Mouse (Mus musculus): ENCODE results near the gene Rpl24. TPM values are rescaled to one million over a fixed set of nuclear protein-coding genes. Genes with fewer than 3 reads are reported as not detected.

Rpl24 gene
- 197 TPM for polyA plus RNA-seq (2014; fragmentation: Illumina TruSeq; extraction: RNeasy Lipid Tissue Mini Kit (QIAGEN cat#74804); ENCODE audit: low read depth, low replicate concordance)

GRCm38 (mm10) chr16:55966212-55966871 lies at the start of gene Rpl24:
Rpl24 (plus strand) TSS chr16:55966275.

GRCm38 (mm10) chr16:55934453-55935037 lies 31.5 kb upstream of the Rpl24 start, which contains the start of gene Cep97:
Cep97 (minus strand) TSS chr16:55934855.

GRCm38 (mm10) chr16:55973431-55974255 lies 7.6 kb downstream of the Rpl24 start, which contains the start of gene Zbtb11:
Zbtb11 (plus strand) TSS chr16:55973883.

Other genes with a start within 250 kb of the Rpl24 start
- gene Nfkbiz, start 127.4 kb upstream of the Rpl24 start, polyA plus RNA-seq (2014; fragmentation: Illumina TruSeq; extraction: RNeasy Lipid Tissue Mini Kit (QIAGEN cat#74804); ENCODE audit: low read depth, low replicate concordance) = 6.5 TPM
- gene Nxpe3, start 71.0 kb upstream of the Rpl24 start, polyA plus RNA-seq (2014; fragmentation: Illumina TruSeq; extraction: RNeasy Lipid Tissue Mini Kit (QIAGEN cat#74804); ENCODE audit: low read depth, low replicate concordance) = 0.34 TPM
- 2.9 TPM for gene Cep97, start 31.4 kb upstream of the Rpl24 start, polyA plus RNA-seq (2014; fragmentation: Illumina TruSeq; extraction: RNeasy Lipid Tissue Mini Kit (QIAGEN cat#74804); ENCODE audit: low read depth, low replicate concordance)
- gene Zbtb11, start 7.6 kb downstream of the Rpl24 start, polyA plus RNA-seq (2014; fragmentation: Illumina TruSeq; extraction: RNeasy Lipid Tissue Mini Kit (QIAGEN cat#74804); ENCODE audit: low read depth, low replicate concordance) = 13.7 TPM
- gene Pcnp, start 63.5 kb downstream of the Rpl24 start, polyA plus RNA-seq (2014; fragmentation: Illumina TruSeq; extraction: RNeasy Lipid Tissue Mini Kit (QIAGEN cat#74804); ENCODE audit: low read depth, low replicate concordance) = 167 TPM
- 30.6 TPM for gene Trmt10c, start 71.5 kb downstream of the Rpl24 start, polyA plus RNA-seq (2014; fragmentation: Illumina TruSeq; extraction: RNeasy Lipid Tissue Mini Kit (QIAGEN cat#74804); ENCODE audit: low read depth, low replicate concordance)
- 10.0 TPM for gene Senp7, start 82.1 kb downstream of the Rpl24 start, polyA plus RNA-seq (2014; fragmentation: Illumina TruSeq; extraction: RNeasy Lipid Tissue Mini Kit (QIAGEN cat#74804); ENCODE audit: low read depth, low replicate concordance)
- 3.9 TPM for gene Impg2, start 238.0 kb downstream of the Rpl24 start, polyA plus RNA-seq (2014; fragmentation: Illumina TruSeq; extraction: RNeasy Lipid Tissue Mini Kit (QIAGEN cat#74804); ENCODE audit: low read depth, low replicate concordance)